ENCODE assay signal across 12 mouse cellular contexts in genomic region chr1:39698456-39698855, GRCm38 (mm10). TPM values are rescaled to one million over a fixed set of nuclear protein-coding genes. Genes with fewer than 3 reads are reported as not detected.
A peak's percentile ranks its signal among the peaks of the same experiment; 100 is the strongest.
DNase-seq lines count a peak whose midpoint lies in the region; ATAC-seq and TF ChIP-seq lines count a peak whose summit lies in the region.
"Had no signal": no experiment of that assay in that cellular context is flagged by ENCODE, and none has a peak within 500 bp of the region (broad histone marks: within the 10 kb centered on the region; RNA-seq: fewer than 3 reads in every experiment).

No protein-coding gene starts in this region.

- no peaks in the 10 kb centered on the region for H3K36me3 ChIP-seq in intestine, embryonic 16.5 days (ENCODE audit: control insufficient read depth, insufficient read depth, low read length)
- no peaks in the 10 kb centered on the region for H3K36me3 ChIP-seq in intestine, embryonic 15.5 days
- H3K36me3 ChIP-seq in heart, embryonic 16.5 days (ENCODE audit: control insufficient read depth, insufficient read depth): no peaks in the 10 kb centered on the region
- no peaks in the 10 kb centered on the region for H3K36me3 ChIP-seq in lung, embryonic 15.5 days
- H3K36me3 ChIP-seq in intestine, postnatal 0 days (ENCODE audit: control insufficient read depth, insufficient read depth): no peaks in the 10 kb centered on the region
- no peaks in the 10 kb centered on the region for H3K36me3 ChIP-seq in midbrain, postnatal 0 days (ENCODE audit: insufficient read depth, low read length)
- H3K36me3 ChIP-seq: limb, embryonic 13.5 days; midbrain, embryonic 15.5 days had no signal

- peak; percentile 67 for DNase-seq in adrenal gland, postnatal 10 days
- no peak for DNase-seq in left cerebral cortex, postnatal 4 days
- no peak for DNase-seq in midbrain, postnatal 0 days (ENCODE audit: low spot score)
- DNase-seq: thymus, adult 18-20 months had no signal

- no peak overlapping the region for H3K4me3 ChIP-seq in intestine, embryonic 16.5 days (ENCODE audit: low read length)
- no peak overlapping the region for H3K4me3 ChIP-seq in intestine, embryonic 15.5 days (replicated peaks)
- H3K4me3 ChIP-seq in heart, embryonic 16.5 days (ENCODE audit: low read length): no peak overlapping the region
- H3K4me3 ChIP-seq in lung, embryonic 15.5 days: no peak overlapping the region
- no peak overlapping the region for H3K4me3 ChIP-seq in intestine, postnatal 0 days (ENCODE audit: low read depth, low read length)
- no peak overlapping the region for H3K4me3 ChIP-seq in midbrain, postnatal 0 days (ENCODE audit: low read depth, low read length)
- H3K4me3 ChIP-seq: limb, embryonic 13.5 days; midbrain, embryonic 15.5 days had no signal

- WGBS in intestine, embryonic 16.5 days: 56% methylated on average over 6 of the region's 6 CpGs
- 47% methylated on average over 6 of the region's 6 CpGs for whole genome bisulfite sequencing in intestine, embryonic 15.5 days
- 47% methylated on average over 6 of the region's 6 CpGs for WGBS in heart, embryonic 16.5 days
- 38% methylated on average over 6 of the region's 6 CpGs for WGBS in lung, embryonic 15.5 days
- 64% methylated on average over 6 of the region's 6 CpGs for WGBS in intestine, postnatal 0 days
- WGBS in midbrain, postnatal 0 days: 42% methylated on average over 6 of the region's 6 CpGs

- intact Hi-C loops in left cerebral cortex, postnatal 4 days (cut with DNase I): no loop called here

- TF ChIP-seq CTCF in intestine, postnatal 0 days (IDR thresholded peaks at IDR 0.05; ENCODE audit: low read depth): no peak
- TF ChIP-seq CTCF in midbrain, postnatal 0 days (IDR thresholded peaks at IDR 0.05): no peak

- no peaks in the 10 kb centered on the region for H3K27me3 ChIP-seq in intestine, embryonic 16.5 days (replicated peaks; ENCODE audit: control insufficient read depth, insufficient read depth, low read length)
- H3K27me3 ChIP-seq in intestine, embryonic 15.5 days (replicated peaks): no peaks in the 10 kb centered on the region
- no peaks in the 10 kb centered on the region for H3K27me3 ChIP-seq in heart, embryonic 16.5 days (ENCODE audit: control insufficient read depth, insufficient read depth, low read length)
- no peaks in the 10 kb centered on the region for H3K27me3 ChIP-seq in lung, embryonic 15.5 days
- no peaks in the 10 kb centered on the region for H3K27me3 ChIP-seq in intestine, postnatal 0 days (replicated peaks; ENCODE audit: control insufficient read depth, insufficient read depth, low read length)
- no peaks in the 10 kb centered on the region for H3K27me3 ChIP-seq in midbrain, postnatal 0 days (ENCODE audit: insufficient read depth, low read length)
- H3K27me3 ChIP-seq: limb, embryonic 13.5 days; midbrain, embryonic 15.5 days had no signal

- no peak for ATAC-seq in intestine, embryonic 16.5 days
- no peak for ATAC-seq in intestine, embryonic 15.5 days
- ATAC-seq in heart, embryonic 16.5 days (replicated peaks; ENCODE audit: extremely low read depth, insufficient read depth, low FRiP score): no peak
- ATAC-seq in lung, embryonic 15.5 days (ENCODE audit: borderline replicate concordance, extremely low read depth, low FRiP score, low TSS enrichment): no peak
- no peak for ATAC-seq in intestine, postnatal 0 days
- ATAC-seq in midbrain, postnatal 0 days (ENCODE audit: low FRiP score): no peak
- ATAC-seq: hindbrain, embryonic 16.5 days; midbrain, embryonic 15.5 days had no signal

- peaks cover 33% of the 10 kb centered on the region for H3K4me1 ChIP-seq in intestine, embryonic 16.5 days (ENCODE audit: control insufficient read depth, insufficient read depth, low read length)
- peaks cover 23% of the 10 kb centered on the region for H3K4me1 ChIP-seq in intestine, embryonic 15.5 days (replicated peaks)
- peaks cover 41% of the 10 kb centered on the region for H3K4me1 ChIP-seq in heart, embryonic 16.5 days (ENCODE audit: control insufficient read depth, insufficient read depth, low read length)
- H3K4me1 ChIP-seq in lung, embryonic 15.5 days: peaks cover 65% of the 10 kb centered on the region
- 0 out of 2 replicates have a peak, but pooled peaks cover 8% of the 10 kb centered on the region for H3K4me1 ChIP-seq in intestine, postnatal 0 days (replicated peaks; ENCODE audit: control insufficient read depth, insufficient read depth, low read length)
- H3K4me1 ChIP-seq in midbrain, postnatal 0 days (ENCODE audit: insufficient read depth, low read length): 0 out of 2 replicates have a peak, but pooled peaks cover 3% of the 10 kb centered on the region

- no peaks in the 10 kb centered on the region for H3K9me3 ChIP-seq in intestine, embryonic 16.5 days (ENCODE audit: control insufficient read depth, low read length)
- H3K9me3 ChIP-seq in intestine, embryonic 15.5 days: no peaks in the 10 kb centered on the region
- H3K9me3 ChIP-seq in heart, embryonic 16.5 days (replicated peaks; ENCODE audit: control insufficient read depth, low read length): no peaks in the 10 kb centered on the region
- no peaks in the 10 kb centered on the region for H3K9me3 ChIP-seq in lung, embryonic 15.5 days
- H3K9me3 ChIP-seq in intestine, postnatal 0 days (ENCODE audit: control insufficient read depth): no peaks in the 10 kb centered on the region
- no peaks in the 10 kb centered on the region for H3K9me3 ChIP-seq in midbrain, postnatal 0 days (ENCODE audit: low read length)
- H3K9me3 ChIP-seq: limb, embryonic 13.5 days; midbrain, embryonic 15.5 days had no signal

- no peak overlapping the region for H3K27ac ChIP-seq in intestine, embryonic 16.5 days (ENCODE audit: low read length)
- no peak overlapping the region for H3K27ac ChIP-seq in intestine, embryonic 15.5 days
- H3K27ac ChIP-seq in heart, embryonic 16.5 days (ENCODE audit: low read length): 0 out of 2 replicates have a peak overlapping the region, but pooled peaks have one; percentile 24
- H3K27ac ChIP-seq in lung, embryonic 15.5 days: peak overlapping the region; percentile 45
- no peak overlapping the region for H3K27ac ChIP-seq in intestine, postnatal 0 days (ENCODE audit: low read depth, low read length)
- H3K27ac ChIP-seq in midbrain, postnatal 0 days (ENCODE audit: low read depth, low read length): no peak overlapping the region
- H3K27ac ChIP-seq: limb, embryonic 13.5 days; midbrain, embryonic 15.5 days had no signal

- H3K4me2 ChIP-seq in intestine, embryonic 16.5 days (ENCODE audit: low read depth, low read length): no peak overlapping the region
- no peak overlapping the region for H3K4me2 ChIP-seq in intestine, embryonic 15.5 days (replicated peaks)
- H3K4me2 ChIP-seq in heart, embryonic 16.5 days (ENCODE audit: low read depth, low read length): no peak overlapping the region
- no peak overlapping the region for H3K4me2 ChIP-seq in lung, embryonic 15.5 days
- no peak overlapping the region for H3K4me2 ChIP-seq in intestine, postnatal 0 days (replicated peaks; ENCODE audit: low read depth)
- no peak overlapping the region for H3K4me2 ChIP-seq in midbrain, postnatal 0 days (ENCODE audit: low read depth, low read length, poor library complexity, severe bottlenecking)
- H3K4me2 ChIP-seq: limb, embryonic 13.5 days; midbrain, embryonic 15.5 days had no signal

- peak overlapping the region; percentile 17; the same call in 1 of the 2 replicates for H3K9ac ChIP-seq in intestine, embryonic 16.5 days (ENCODE audit: low read depth, low read length)
- H3K9ac ChIP-seq in intestine, embryonic 15.5 days: no peak overlapping the region
- no peak overlapping the region for H3K9ac ChIP-seq in heart, embryonic 16.5 days (ENCODE audit: low read length)
- H3K9ac ChIP-seq in lung, embryonic 15.5 days: no peak overlapping the region
- H3K9ac ChIP-seq in intestine, postnatal 0 days (ENCODE audit: low read depth, low read length): no peak overlapping the region
- H3K9ac ChIP-seq in midbrain, postnatal 0 days (replicated peaks; ENCODE audit: low read length, poor library complexity, severe bottlenecking): no peak overlapping the region
- H3K9ac ChIP-seq: limb, embryonic 13.5 days; midbrain, embryonic 15.5 days had no signal

RNA-seq across cellular contexts. Expression of gene Rfx8, which starts 22.3 kb away (rescaled TPM):
- 0.18 TPM in 1 of 2 replicates, not detected in the other for polyA plus RNA-seq in intestine, embryonic 16.5 days (2015; fragmentation: Nextera tagmentation; extraction: Ambion mirVana)
- polyA plus RNA-seq in intestine, embryonic 15.5 days (2015; fragmentation: Nextera tagmentation; extraction: Ambion mirVana): 0.13 and 0.20 TPM in 2 replicates
- under 1 TPM; 0.21 to 0.48 TPM for total RNA-seq in adrenal gland, postnatal 10 days (2021)
- polyA plus RNA-seq in heart, embryonic 16.5 days (2015; fragmentation: Nextera tagmentation; extraction: Ambion mirVana): 0.51 and 0.68 TPM in 2 replicates
- 0.58 and 0.67 TPM in 2 replicates for polyA plus RNA-seq in lung, embryonic 15.5 days (2015; fragmentation: Nextera tagmentation; extraction: Ambion mirVana)
- under 1 TPM; 0.28 to 0.76 TPM for total RNA-seq in left cerebral cortex, postnatal 4 days (2021)
- polyA plus RNA-seq in intestine, postnatal 0 days (2015; fragmentation: Nextera tagmentation; extraction: Ambion mirVana): 0.09 and 0.16 TPM in 2 replicates
- 0.52 and 0.66 TPM in 2 replicates for total RNA-seq in midbrain, postnatal 0 days (2014; rRNA removed)
- 0.28 and 0.39 TPM in 2 replicates for polyA plus RNA-seq in midbrain, postnatal 0 days (2015; fragmentation: Nextera tagmentation; extraction: Ambion mirVana)

RNA-seq across cellular contexts. Expression of gene Creg2, which starts 47.2 kb away (rescaled TPM):
- 0.18 and 0.22 TPM in 2 replicates for polyA plus RNA-seq in intestine, embryonic 16.5 days (2015; fragmentation: Nextera tagmentation; extraction: Ambion mirVana)
- 0.37 and 0.39 TPM in 2 replicates for polyA plus RNA-seq in intestine, embryonic 15.5 days (2015; fragmentation: Nextera tagmentation; extraction: Ambion mirVana)
- total RNA-seq in adrenal gland, postnatal 10 days (2021): 1 to 10 TPM in 1 of 2 experiments, under 1 TPM in 1; 0.36 to 1.1 TPM
- 0.05 TPM in 2 replicates for polyA plus RNA-seq in heart, embryonic 16.5 days (2015; fragmentation: Nextera tagmentation; extraction: Ambion mirVana)
- 0.05 and 0.06 TPM in 2 replicates for polyA plus RNA-seq in lung, embryonic 15.5 days (2015; fragmentation: Nextera tagmentation; extraction: Ambion mirVana)
- 10 to 100 TPM; 20.7 to 21.2 TPM for total RNA-seq in left cerebral cortex, postnatal 4 days (2021)
- 0.26 and 0.34 TPM in 2 replicates for polyA plus RNA-seq in intestine, postnatal 0 days (2015; fragmentation: Nextera tagmentation; extraction: Ambion mirVana)
- 24.3 and 25.9 TPM in 2 replicates for total RNA-seq in midbrain, postnatal 0 days (2014; rRNA removed)
- polyA plus RNA-seq in midbrain, postnatal 0 days (2015; fragmentation: Nextera tagmentation; extraction: Ambion mirVana): 13.6 and 14.6 TPM in 2 replicates

Comparison
In these comparisons a context has a peak if more than half of its experiments do, and no peak if none do; other contexts are left out.
1. H3K27ac ChIP-seq: peak in heart, embryonic 16.5 days (single experiment) and lung, embryonic 15.5 days (single experiment); none in intestine, embryonic 16.5 days (single experiment), intestine, embryonic 15.5 days (single experiment), intestine, postnatal 0 days (single experiment) and midbrain, postnatal 0 days (single experiment).
2. RNA of gene Creg2, which starts 47.2 kb away (polyA plus RNA-seq): 13.6 to 14.6 TPM in midbrain, postnatal 0 days; 0.37 to 0.39 TPM in intestine, embryonic 15.5 days, 0.26 to 0.34 TPM in intestine, postnatal 0 days, 0.18 to 0.22 TPM in intestine, embryonic 16.5 days, 0.05 to 0.06 TPM in lung, embryonic 15.5 days and 0.05 TPM in heart, embryonic 16.5 days; every median in the first group is over 10 times any median in the second.